Comparison of ENCODE assay signal across 8 mouse cellular contexts in the genomic region with DNA sequence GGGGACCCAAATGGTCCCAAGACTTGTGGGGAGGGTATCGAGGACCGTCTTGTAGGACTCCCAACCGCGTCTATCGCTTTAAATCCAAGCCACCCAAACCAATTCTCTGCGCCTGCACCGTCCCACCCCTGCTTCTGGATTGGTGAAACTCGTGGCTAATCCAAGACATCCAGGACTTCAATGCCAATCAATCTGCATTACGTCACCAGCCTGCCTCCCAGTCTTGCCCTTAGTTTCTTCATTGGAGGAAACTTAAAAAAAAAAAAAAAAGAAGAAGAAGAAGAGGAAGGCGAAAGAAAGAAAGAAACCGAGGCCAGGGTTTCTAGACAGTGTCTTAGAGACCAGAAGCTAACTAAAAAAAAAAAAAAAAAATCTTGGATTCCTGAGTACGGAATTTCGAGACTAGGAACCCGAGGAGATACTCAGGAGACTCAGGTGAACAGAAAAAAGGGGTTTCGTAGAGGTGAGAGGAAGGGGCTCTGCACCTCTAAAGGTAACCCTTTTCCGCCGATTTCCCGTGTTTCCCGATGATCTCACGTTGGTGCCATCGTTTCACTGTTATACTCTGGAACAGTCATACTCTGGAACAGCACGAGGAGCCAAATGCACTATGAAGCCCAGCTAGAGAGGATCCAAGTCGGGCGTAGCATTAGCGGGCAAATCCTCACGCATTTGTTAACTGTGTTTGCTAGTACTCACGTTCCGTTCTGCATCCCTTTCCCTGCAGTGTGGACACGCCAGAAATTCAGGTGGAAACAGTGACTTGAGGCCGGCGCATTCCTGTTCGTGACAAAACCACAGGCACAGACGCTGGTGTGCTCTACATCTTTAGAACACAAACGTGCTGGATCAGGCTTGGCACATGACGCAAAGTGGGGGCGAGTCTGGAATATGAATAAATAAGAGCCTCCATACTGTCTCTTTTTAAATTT. TPM values are rescaled to one million over a fixed set of nuclear protein-coding genes. Genes with fewer than 3 reads are reported as not detected.
DNase-seq lines count a peak whose midpoint lies in the region; ATAC-seq and TF ChIP-seq lines count a peak whose summit lies in the region.

Gene Tspan31, minus strand, starts transcription at position 75 of the 932 bp plus-strand sequence.

- peak; percentile 84 for DNase-seq in CD4-positive, CD25-positive, alpha-beta regulatory T cell, adult 2 months (ENCODE audit: low read depth, low spot score)
- DNase-seq in brain, embryonic 18.5 days (ENCODE audit: low read depth, low spot score), result peak; percentile 98
- peak; percentile 99 for DNase-seq in midbrain, postnatal 0 days (ENCODE audit: low spot score)
- DNase-seq in spleen, postnatal 14 days (ENCODE audit: low spot score in 2 of 2), result peak; percentile 36 to 55

- H3K4me1 ChIP-seq in erythroblast, embryonic 14.5 days (ENCODE audit: control insufficient read depth), result peaks cover 47% of the 10 kb centered on the region
- H3K4me1 ChIP-seq in heart, embryonic 11.5 days (ENCODE audit: control insufficient read depth, insufficient read depth, low read length), result peaks cover 12% of the 10 kb centered on the region; the same call in 1 of the 2 replicates
- H3K4me1 ChIP-seq in kidney, embryonic 15.5 days, result peaks cover 30% of the 10 kb centered on the region
- peaks cover 30% of the 10 kb centered on the region for H3K4me1 ChIP-seq in limb, embryonic 15.5 days
- H3K4me1 ChIP-seq in midbrain, postnatal 0 days (ENCODE audit: insufficient read depth, low read length), result peaks cover 4% of the 10 kb centered on the region; the same call in 1 of the 2 replicates

- H3K4me3 ChIP-seq in erythroblast, embryonic 14.5 days (replicated peaks), result peak within 1 kb of the TSS; percentile 71
- peak within 1 kb of the TSS; percentile 72 for H3K4me3 ChIP-seq in heart, embryonic 11.5 days (ENCODE audit: low read depth, low read length)
- peak within 1 kb of the TSS; percentile 58 for H3K4me3 ChIP-seq in kidney, embryonic 15.5 days (replicated peaks)
- peak within 1 kb of the TSS; percentile 68 for H3K4me3 ChIP-seq in limb, embryonic 15.5 days
- peak within 1 kb of the TSS; percentile 45 for H3K4me3 ChIP-seq in midbrain, postnatal 0 days (ENCODE audit: low read depth, low read length)

- TF ChIP-seq CTCF in midbrain, postnatal 0 days (IDR thresholded peaks at IDR 0.05), result no peak

- no peaks in the 10 kb centered on the region for H3K9me3 ChIP-seq in erythroblast, embryonic 14.5 days (ENCODE audit: control insufficient read depth, low read length)
- H3K9me3 ChIP-seq in heart, embryonic 11.5 days (replicated peaks; ENCODE audit: control insufficient read depth, low read length), result no peaks in the 10 kb centered on the region
- no peaks in the 10 kb centered on the region for H3K9me3 ChIP-seq in kidney, embryonic 15.5 days (replicated peaks)
- H3K9me3 ChIP-seq in limb, embryonic 15.5 days, result no peaks in the 10 kb centered on the region
- no peaks in the 10 kb centered on the region for H3K9me3 ChIP-seq in midbrain, postnatal 0 days (ENCODE audit: low read length)

- WGBS in heart, embryonic 11.5 days (ENCODE audit: insufficient replicate concordance), result 3% methylated on average over 36 of the region's 36 CpGs
- WGBS in kidney, embryonic 15.5 days, result 1% methylated on average over 36 of the region's 36 CpGs
- WGBS in limb, embryonic 15.5 days, result 1% methylated on average over 36 of the region's 36 CpGs
- under 1% methylated on average over 36 of the region's 36 CpGs for WGBS in midbrain, postnatal 0 days

- ATAC-seq in heart, embryonic 11.5 days (replicated peaks; ENCODE audit: insufficient number of reproducible peaks, low FRiP score, low TSS enrichment), result peak; percentile 87
- peak; percentile 91 for ATAC-seq in kidney, embryonic 15.5 days (replicated peaks; ENCODE audit: low FRiP score)
- peak; percentile 88 for ATAC-seq in limb, embryonic 15.5 days (ENCODE audit: insufficient number of reproducible peaks, low FRiP score, low TSS enrichment, low read depth)
- peak; percentile 91 for ATAC-seq in midbrain, postnatal 0 days (ENCODE audit: low FRiP score)

- H3K36me3 ChIP-seq in erythroblast, embryonic 14.5 days (ENCODE audit: control insufficient read depth), result peaks cover 35% of the 10 kb centered on the region
- peaks cover 32% of the 10 kb centered on the region for H3K36me3 ChIP-seq in heart, embryonic 11.5 days (ENCODE audit: control insufficient read depth, insufficient read depth, low read length)
- peaks cover 34% of the 10 kb centered on the region for H3K36me3 ChIP-seq in kidney, embryonic 15.5 days
- H3K36me3 ChIP-seq in limb, embryonic 15.5 days, result peaks cover 31% of the 10 kb centered on the region
- peaks cover 28% of the 10 kb centered on the region for H3K36me3 ChIP-seq in midbrain, postnatal 0 days (ENCODE audit: insufficient read depth, low read length)

- peaks cover 8% of the 10 kb centered on the region for H3K27me3 ChIP-seq in erythroblast, embryonic 14.5 days (ENCODE audit: control insufficient read depth)
- H3K27me3 ChIP-seq in heart, embryonic 11.5 days (ENCODE audit: control insufficient read depth, insufficient read depth, low read length), result peaks cover 5% of the 10 kb centered on the region
- H3K27me3 ChIP-seq in kidney, embryonic 15.5 days, result peaks cover 6% of the 10 kb centered on the region; the same call in 1 of the 2 replicates
- peaks cover 8% of the 10 kb centered on the region for H3K27me3 ChIP-seq in limb, embryonic 15.5 days
- no peaks in the 10 kb centered on the region for H3K27me3 ChIP-seq in midbrain, postnatal 0 days (ENCODE audit: insufficient read depth, low read length)

- H3K27ac ChIP-seq in heart, embryonic 11.5 days (ENCODE audit: low read depth, low read length), result peak within 1 kb of the TSS; percentile 74
- peak within 1 kb of the TSS; percentile 92 for H3K27ac ChIP-seq in kidney, embryonic 15.5 days
- peak within 1 kb of the TSS; percentile 95 for H3K27ac ChIP-seq in limb, embryonic 15.5 days
- peak within 1 kb of the TSS; percentile 85 for H3K27ac ChIP-seq in midbrain, postnatal 0 days (ENCODE audit: low read depth, low read length)

- peak within 1 kb of the TSS; percentile 83 for H3K9ac ChIP-seq in heart, embryonic 11.5 days (ENCODE audit: low read depth, low read length)
- peak within 1 kb of the TSS; percentile 66 for H3K9ac ChIP-seq in kidney, embryonic 15.5 days
- peak within 1 kb of the TSS; percentile 54 for H3K9ac ChIP-seq in limb, embryonic 15.5 days
- peak within 1 kb of the TSS; percentile 59 for H3K9ac ChIP-seq in midbrain, postnatal 0 days (replicated peaks; ENCODE audit: low read length, poor library complexity, severe bottlenecking)

- H3K4me2 ChIP-seq in heart, embryonic 11.5 days, result peak within 1 kb of the TSS; percentile 77
- H3K4me2 ChIP-seq in kidney, embryonic 15.5 days, result peak within 1 kb of the TSS; percentile 89
- H3K4me2 ChIP-seq in limb, embryonic 15.5 days, result peak within 1 kb of the TSS; percentile 74
- H3K4me2 ChIP-seq in midbrain, postnatal 0 days (ENCODE audit: low read depth, low read length, poor library complexity, severe bottlenecking), result peak within 1 kb of the TSS; percentile 87

RNA-seq across cellular contexts. Expression of gene Tspan31, which starts in this region (rescaled TPM):
- polyA plus RNA-seq in erythroblast, embryonic 14.5 days (2012), result 1.3 and 1.6 TPM in 2 replicates
- 106 and 115 TPM in 2 replicates for polyA plus RNA-seq in heart, embryonic 11.5 days (2014; fragmentation: Nextera tagmentation; extraction: Ambion mirVana)
- polyA plus RNA-seq in kidney, embryonic 15.5 days (2015; fragmentation: Nextera tagmentation; extraction: Ambion mirVana), result 185 and 189 TPM in 2 replicates
- 161 and 175 TPM in 2 replicates for polyA plus RNA-seq in limb, embryonic 15.5 days (2015; fragmentation: Nextera tagmentation; extraction: Ambion mirVana)
- total RNA-seq in midbrain, postnatal 0 days (2014; rRNA removed), result 109 and 122 TPM in 2 replicates
- polyA plus RNA-seq in midbrain, postnatal 0 days (2015; fragmentation: Nextera tagmentation; extraction: Ambion mirVana), result 101 and 104 TPM in 2 replicates

Comparison
In these comparisons a context has a peak if more than half of its experiments do, and no peak if none do; other contexts are left out.
1. Peak in every context shown above with its lines: DNase-seq, ATAC-seq, H3K4me3 ChIP-seq and H3K27ac ChIP-seq.
2. RNA of gene Tspan31 (polyA plus RNA-seq): 185 to 189 TPM in kidney, embryonic 15.5 days, 161 to 175 TPM in limb, embryonic 15.5 days, 106 to 115 TPM in heart, embryonic 11.5 days and 101 to 104 TPM in midbrain, postnatal 0 days; 1.3 to 1.6 TPM in erythroblast, embryonic 14.5 days; every median in the first group is over 10 times any median in the second.
3. DNase-seq: peak in every context shown above with its lines; median percentile 99 in midbrain, postnatal 0 days; 98 in brain, embryonic 18.5 days; 84 in CD4-positive, CD25-positive, alpha-beta regulatory T cell, adult 2 months; 46 in spleen, postnatal 14 days.